Mouse (Mus musculus): ENCODE results near the gene Slc30a7.

DNA sequence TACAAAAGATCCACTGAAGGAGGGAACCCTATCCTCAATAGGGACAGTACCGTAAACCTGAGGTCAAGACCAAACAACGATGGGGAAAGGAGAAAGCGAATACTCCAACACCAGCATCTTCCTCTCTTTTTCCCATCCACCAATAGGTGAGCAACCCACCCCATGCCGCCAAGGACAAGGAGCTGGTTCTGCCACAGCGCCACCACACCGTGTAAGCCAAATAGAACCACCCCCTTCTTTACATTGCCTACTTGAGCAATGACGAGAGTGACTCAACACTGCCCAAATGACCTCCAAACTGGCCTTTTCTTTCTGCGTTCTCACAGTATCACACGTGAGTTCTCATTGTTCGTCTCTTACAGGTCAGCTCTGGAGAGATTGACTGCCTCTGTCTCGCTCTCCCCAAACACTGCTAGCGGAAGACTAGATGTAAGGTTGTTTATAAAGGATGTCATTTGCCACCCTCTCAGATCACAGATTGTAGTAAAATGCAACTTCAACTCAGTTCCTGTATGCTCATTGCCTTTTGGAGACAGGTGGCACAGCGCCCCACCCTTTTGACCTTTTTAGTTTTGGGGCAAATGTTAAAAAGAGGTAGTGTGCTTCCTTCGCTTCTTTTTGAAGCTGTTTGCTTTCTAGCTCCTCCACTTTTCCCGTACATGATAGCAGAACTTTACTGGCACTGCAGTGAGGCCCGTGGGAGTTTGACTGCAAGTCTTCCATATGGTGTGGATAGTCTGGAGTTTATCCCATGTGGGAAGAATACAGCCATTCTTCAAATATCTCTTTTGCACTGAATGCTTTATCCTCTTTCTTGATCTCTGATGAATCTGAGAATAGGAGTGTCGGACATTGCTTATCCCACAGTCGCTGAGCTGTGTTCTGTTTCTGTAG is 73.7 kb downstream of the Slc30a7 start:
- TF ChIP-seq POLR2AphosphoS2 (IDR thresholded peaks at IDR 0.05; ENCODE audit: low read depth, low read length): no peak
- no peak for TF ChIP-seq USF1 (IDR thresholded peaks at IDR 0.05; ENCODE audit: low read depth, low read length)
- no peak for TF ChIP-seq CTCF (conservative IDR thresholded peaks at IDR 0.05 in 1 of 2, IDR thresholded peaks at IDR 0.05 in 1 of 2; ENCODE audit: low read depth in 2 of 2, low read length in 2 of 2)
- TF ChIP-seq ELF1 (IDR thresholded peaks at IDR 0.05; ENCODE audit: low read depth, low read length): no peak
- TF ChIP-seq ZNF384 (IDR thresholded peaks at IDR 0.05; ENCODE audit: low read depth, low read length): no peak
